Mouse (Mus musculus) heart, postnatal 4 days (tissue): ENCODE measurements around the gene Nsmce3. TPM values are rescaled to one million over a fixed set of nuclear protein-coding genes. Genes with fewer than 3 reads are reported as not detected.

Source experiments
- DNase-seq: peaks from one replicate; pipeline ENCODE4 v3.0.0; 2021
- total RNA-seq, 2 experiments: library from RNA; stranded (reverse); gene quantifications; 2 replicates each; pipeline ENCODE4 v1.2.3; 2021

Gene Nsmce3
- 1 to 10 TPM; 4.6 to 5.0 TPM for total RNA-seq

GRCm38 (mm10) chr7:64872743-64873241 lies at the start of gene Nsmce3:
Gene Nsmce3 (minus strand): TSS chr7:64872997.
- peak; percentile 97 for DNase-seq

DNA sequence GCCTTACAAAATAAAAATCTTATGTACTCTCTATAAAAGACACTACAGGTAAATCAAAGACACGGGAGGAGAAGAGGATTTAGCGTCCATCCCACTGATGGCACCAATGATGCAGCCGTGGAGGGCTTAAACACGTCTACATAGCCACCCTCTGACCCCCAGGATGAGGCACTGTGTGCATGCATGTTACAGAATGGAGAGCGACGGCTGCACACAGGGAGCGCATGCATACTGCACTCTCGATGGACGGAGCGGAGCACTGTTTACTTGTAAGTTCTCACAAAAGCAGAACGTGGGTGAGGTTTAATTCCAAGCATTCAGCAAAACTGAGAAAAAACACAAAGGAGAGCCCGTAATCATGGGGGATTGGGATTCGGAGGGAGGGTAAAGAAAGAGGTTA lies 48.4 kb upstream of the Nsmce3 start:
- no peak for DNase-seq

DNA sequence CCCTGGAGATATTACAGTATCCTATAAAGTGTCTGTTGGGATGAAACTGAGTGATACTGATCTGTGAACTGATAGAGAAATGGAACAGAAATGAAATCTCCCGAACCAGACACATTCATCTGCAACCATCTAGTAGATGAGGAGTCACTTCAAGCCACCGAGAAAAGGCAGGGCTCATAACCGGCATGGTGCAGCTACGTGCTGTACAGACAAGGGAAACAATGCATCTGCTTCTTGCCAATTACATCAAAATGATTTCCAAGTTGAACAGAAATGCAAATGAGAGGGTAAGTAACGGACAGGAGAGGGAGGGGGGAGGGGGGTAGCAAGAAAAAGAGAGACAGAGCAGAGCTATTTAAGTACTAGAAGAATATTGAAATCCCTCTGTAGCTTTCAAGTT lies 47.9 kb upstream of the Nsmce3 start:
- DNase-seq, result no peak

GRCm38 (mm10) chr7:64916654-64917053 lies 43.9 kb upstream of the Nsmce3 start:
- no peak for DNase-seq

DNA sequence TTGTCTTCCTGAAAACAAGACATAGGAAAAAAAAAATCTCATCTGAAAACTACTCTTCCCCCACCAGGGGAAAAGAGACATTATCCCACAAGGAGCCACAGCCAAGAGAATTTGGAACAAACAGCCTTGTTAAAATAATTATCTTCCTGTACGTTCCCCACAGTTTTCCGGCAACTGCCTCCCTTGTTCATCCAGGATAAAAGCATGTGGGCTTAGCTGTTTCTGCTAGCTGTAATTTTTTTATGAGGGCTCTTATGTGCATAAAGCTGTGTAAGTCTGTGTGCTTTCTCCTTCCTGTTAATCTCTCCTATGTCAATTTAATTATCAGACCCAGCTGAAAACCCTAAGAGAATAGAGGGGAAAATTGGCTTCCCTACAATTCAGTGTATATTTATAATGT lies 42.3 kb upstream of the Nsmce3 start:
- no peak for DNase-seq

DNA sequence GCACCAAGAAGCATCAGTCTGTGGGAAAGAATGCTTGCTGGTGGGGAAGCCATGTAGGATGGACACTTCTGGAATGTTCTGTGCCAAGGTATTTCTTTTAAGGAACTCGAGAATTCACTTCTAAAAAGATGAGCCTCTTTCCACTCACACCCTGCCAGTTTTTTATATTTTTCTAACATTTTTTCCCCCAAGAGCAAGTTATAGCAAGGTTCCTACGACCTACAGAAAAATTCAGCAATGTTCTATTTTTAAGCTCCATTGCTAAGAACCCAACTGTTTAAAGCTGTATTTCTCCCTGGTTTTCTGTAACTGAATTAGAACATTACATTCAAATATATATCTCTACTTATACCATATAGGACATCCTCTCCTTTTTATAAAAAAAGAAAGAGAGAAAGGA lies 39.1 kb upstream of the Nsmce3 start:
- DNase-seq, result no peak

DNA sequence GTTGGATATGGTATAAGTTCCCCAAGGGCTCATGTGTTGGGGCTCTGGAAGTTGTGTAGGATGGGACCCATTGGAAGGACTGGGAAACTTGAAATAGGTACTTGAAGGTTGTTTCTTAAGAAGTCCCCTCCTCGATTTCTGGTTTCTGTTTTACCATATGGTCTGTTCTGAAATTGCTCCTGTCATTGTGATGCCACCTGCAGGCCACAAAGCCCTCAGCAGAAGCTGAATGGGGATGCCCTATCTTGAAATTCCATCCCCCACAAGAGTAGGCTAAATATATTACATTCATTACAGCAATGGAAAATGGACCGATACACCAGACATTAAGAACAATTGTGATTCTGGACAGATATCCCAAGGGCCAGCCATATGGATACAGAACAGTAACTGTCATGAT lies 37.4 kb upstream of the Nsmce3 start:
- no peak for DNase-seq

DNA sequence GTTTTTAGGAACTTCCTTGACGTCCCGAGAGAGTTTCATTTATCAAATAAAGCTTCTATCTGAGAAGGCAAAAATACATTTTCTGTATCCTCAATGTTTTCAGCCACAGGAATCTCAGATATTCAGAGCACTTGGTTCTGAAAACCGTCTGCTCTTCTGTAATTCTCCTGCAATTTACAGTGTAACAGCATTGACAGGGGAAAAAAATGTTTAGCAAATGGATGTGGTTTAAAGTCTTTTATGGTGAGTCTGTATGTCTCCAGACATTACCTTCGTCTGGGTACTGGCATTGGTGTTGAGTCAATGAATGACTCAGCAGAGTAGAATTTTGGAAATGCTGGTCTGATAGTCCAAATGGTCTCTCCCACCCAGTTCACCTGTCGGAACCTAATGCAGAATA lies 34.2 kb upstream of the Nsmce3 start:
- DNase-seq, result no peak

GRCm38 (mm10) chr7:64905506-64905905 lies 32.7 kb upstream of the Nsmce3 start:
- no peak for DNase-seq

- no peak for DNase-seq
Observed at GRCm38 (mm10) chr7:64900249-64900648, 27.5 kb upstream of the Nsmce3 start.

GRCm38 (mm10) chr7:64896587-64896986 lies 23.8 kb upstream of the Nsmce3 start:
- no peak for DNase-seq

DNA sequence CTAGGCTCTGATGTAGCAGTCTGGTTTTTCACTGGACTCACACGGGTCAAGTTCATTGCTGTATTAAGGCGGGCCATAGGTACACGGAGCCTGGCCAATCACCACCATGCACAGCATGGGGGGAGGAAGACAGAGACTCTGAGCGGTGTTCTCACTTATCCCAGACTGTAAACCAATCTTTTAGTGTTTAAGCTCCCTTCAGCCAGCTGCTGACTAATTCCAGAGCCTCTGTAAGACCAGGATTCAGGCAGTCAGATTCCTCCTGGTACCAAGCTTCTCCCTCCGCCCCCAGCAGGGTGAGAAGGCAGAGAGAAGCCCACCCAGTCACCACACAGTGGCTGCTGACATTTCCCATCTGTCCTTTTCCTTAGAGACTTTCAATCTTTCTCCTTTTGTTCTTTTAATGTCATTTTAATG lies 22.9 kb upstream of the Nsmce3 start:
- DNase-seq, result no peak

GRCm38 (mm10) chr7:64891139-64891538 lies 18.3 kb upstream of the Nsmce3 start:
- peak; percentile 28 for DNase-seq

DNA sequence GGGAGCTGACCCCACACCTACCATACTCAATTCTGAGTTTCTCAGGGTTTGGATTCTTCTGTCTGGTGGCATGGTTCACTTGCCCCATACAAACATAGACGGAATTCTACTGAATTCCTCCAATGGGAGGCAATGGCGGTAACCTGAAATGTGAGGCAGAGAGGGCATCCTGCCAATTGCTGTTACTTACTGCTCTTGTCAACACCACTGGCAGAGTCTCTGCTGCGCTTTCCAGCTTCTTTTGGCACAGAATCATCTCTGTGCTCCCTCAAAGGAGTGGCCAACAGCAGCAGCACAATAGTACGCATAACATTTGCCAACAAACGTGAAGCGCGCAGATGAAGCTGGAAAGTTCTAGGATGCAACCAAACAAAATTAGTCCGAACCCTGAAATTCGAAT lies 17.1 kb upstream of the Nsmce3 start:
- DNase-seq, result peak; percentile 79

GRCm38 (mm10) chr7:64884187-64884862 lies 11.5 kb upstream of the Nsmce3 start:
- no peak for DNase-seq

DNA sequence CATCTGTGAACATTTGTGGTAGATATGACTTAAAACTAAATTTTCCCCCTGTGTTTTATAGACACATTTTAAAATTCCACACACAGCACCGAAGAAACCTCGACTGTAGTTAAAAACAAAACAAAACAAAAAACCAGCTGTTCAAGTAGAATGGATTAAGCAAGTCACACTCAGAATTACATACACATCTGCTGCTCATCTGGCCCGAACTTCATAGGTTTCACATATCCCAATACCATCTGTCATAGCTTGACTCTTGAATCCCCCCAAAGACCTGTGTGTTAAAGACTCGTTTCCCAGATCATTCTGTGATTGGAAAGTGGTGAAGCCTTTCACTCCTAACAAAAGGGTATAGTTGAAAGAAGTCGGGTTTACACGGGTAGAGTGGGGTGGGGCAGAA lies 9.4 kb upstream of the Nsmce3 start:
- DNase-seq, result no peak

DNA sequence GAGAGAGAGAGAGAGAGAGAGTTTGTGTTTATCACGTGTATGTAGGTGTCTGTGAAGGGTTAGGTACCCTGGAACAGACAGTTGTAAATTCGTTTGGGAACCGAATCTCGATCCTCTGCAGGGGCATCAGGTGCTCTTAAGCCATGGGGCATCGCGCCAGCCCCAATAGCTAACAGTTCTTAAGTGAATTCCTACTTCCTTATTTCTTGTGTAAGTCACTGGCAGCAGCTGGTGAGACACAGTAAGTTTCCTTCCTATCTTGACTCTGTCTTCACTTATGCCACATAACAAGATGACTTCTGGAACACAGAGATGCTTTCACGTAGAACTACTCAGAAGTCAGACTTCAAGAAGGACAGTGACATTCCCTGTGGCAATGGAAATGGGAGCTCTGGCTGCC lies 8.6 kb upstream of the Nsmce3 start:
- no peak for DNase-seq

- DNase-seq, result no peak
Observed at GRCm38 (mm10) chr7:64880415-64880814, 7.6 kb upstream of the Nsmce3 start.

DNA sequence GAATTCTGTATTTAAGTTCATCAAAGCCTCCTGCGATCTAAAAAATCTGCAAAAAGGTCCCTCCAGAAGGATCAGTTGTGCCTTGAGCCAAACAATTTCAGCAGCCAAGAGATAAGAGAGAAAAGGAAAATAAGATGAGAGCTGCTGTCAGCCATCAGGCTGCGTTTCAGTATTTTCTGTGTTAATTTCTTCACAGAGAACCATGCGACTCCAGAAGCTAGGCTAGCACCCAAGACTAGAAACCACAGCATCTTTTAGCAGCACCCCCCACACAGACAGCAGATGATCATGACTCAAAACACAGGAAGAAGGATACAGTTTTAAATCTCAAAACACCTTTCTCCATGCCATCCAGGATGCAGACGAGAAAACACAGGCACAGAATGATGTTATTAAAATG lies 2.1 kb upstream of the Nsmce3 start:
- DNase-seq, result no peak

DNA sequence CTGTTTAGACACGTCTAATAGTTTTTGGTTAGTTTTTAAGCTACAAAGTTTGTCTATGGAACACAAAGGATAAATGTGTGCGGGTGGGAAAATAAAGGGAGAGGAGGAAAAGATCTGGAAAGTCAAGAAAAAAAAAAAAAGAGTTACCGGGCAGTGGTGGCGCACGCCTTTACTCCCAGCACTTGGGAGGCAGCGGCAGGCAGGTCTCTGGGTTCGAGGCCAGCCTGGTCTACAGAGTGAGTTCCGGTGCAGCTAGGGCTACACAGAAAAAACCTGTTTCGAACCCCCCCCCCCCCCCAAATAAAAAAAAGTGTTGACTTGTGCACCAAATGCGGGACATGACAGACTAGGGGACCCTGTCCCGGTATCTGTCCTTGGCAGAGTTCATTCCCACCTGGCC lies 469 bp upstream of the Nsmce3 start:
- peak; percentile 22 for DNase-seq

GRCm38 (mm10) chr7:64871987-64872742 lies 632 bp downstream of the Nsmce3 start:
- no peak for DNase-seq

DNA sequence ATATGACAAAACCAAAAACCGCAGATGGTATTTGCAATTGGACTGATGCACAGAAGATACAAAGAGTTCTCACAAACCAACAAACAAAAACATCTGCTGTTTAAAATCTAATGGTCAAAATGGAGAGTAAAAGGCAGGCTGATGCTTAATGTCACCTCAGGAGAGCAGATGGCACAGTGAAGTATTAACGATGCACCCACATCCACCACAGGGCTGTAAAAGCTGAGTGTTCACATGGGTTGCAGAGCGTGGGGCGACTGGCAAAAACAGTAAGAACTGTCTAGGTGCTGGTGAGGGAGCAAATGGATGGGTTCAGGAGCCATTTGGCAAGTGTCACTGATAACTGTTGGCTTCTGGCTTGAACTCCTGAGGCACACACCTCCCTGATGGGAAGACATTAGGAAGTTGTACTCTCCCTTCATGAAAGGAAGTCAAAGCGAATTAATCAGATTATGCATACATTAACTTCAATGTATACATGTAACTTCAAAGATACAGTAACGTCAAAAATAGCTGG lies 3.2 kb downstream of the Nsmce3 start:
- no peak for DNase-seq

- DNase-seq, result no peak
Observed at GRCm38 (mm10) chr7:64863538-64863937, 9.3 kb downstream of the Nsmce3 start.

GRCm38 (mm10) chr7:64862978-64863377 lies 9.8 kb downstream of the Nsmce3 start:
- DNase-seq, result no peak
